ENCODE assay signal across 8 mouse cellular contexts in the genomic region with DNA sequence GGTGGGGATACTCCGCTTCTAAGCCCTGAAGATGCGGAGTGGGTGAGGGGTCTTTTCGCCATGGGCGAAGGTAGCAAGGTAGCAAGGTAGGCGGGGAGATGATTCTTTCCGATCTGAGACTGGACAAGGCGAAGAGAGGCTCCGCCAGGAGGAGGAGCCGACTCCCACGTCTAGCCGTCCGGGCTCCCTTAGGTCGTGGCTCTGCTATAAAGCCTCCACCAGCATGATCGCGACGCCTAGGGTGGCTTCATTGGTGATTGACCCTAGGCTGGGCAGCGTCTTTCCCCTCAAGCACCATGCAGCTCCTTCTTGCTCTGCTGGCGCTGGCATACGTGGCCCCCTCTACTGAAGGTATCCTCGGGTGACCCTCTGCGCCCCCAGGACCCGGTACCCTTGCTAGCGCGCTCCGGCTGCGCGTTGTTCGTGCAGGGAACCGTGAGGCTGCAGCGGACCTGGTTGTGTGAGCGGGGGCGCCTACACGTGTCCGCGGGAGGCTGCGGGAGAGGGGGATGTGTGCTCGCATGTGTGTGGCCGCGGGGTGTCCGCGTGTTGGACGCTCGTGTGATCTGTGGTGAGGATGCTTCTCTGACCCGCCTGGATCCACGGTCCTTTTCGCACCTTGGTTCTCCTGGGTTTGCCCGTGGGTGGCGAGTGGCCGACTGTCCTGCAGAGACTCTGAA. TPM values are rescaled to one million over a fixed set of nuclear protein-coding genes. Genes with fewer than 3 reads are reported as not detected.
DNase-seq lines count a peak whose midpoint lies in the region; ATAC-seq lines count a peak whose summit lies in the region.

Car4 (plus strand) TSS at position 196 of the 680 bp plus-strand sequence.

- H3K27me3 ChIP-seq in heart, embryonic 13.5 days (replicated peaks), result peaks cover 49% of the 10 kb centered on the region
- peaks cover 39% of the 10 kb centered on the region for H3K27me3 ChIP-seq in kidney, embryonic 15.5 days
- peaks cover 68% of the 10 kb centered on the region for H3K27me3 ChIP-seq in liver, embryonic 13.5 days
- H3K27me3 ChIP-seq in neural tube, embryonic 15.5 days (replicated peaks), result peaks cover 49% of the 10 kb centered on the region

- peak within 1 kb of the TSS; percentile 66 for H3K4me2 ChIP-seq in heart, embryonic 13.5 days
- peak within 1 kb of the TSS; percentile 59 for H3K4me2 ChIP-seq in kidney, embryonic 15.5 days
- H3K4me2 ChIP-seq in liver, embryonic 13.5 days, result peak within 1 kb of the TSS; percentile 44
- H3K4me2 ChIP-seq in neural tube, embryonic 15.5 days, result peak within 1 kb of the TSS; percentile 74

- peaks cover 29% of the 10 kb centered on the region for H3K4me1 ChIP-seq in heart, embryonic 13.5 days
- H3K4me1 ChIP-seq in kidney, embryonic 15.5 days, result peaks cover 44% of the 10 kb centered on the region
- H3K4me1 ChIP-seq in liver, embryonic 13.5 days (replicated peaks), result peaks cover 13% of the 10 kb centered on the region; the same call in 1 of the 2 replicates
- peaks cover 12% of the 10 kb centered on the region for H3K4me1 ChIP-seq in neural tube, embryonic 15.5 days

- H3K4me3 ChIP-seq in heart, embryonic 13.5 days, result peak within 1 kb of the TSS; percentile 41
- peak within 1 kb of the TSS; percentile 40 for H3K4me3 ChIP-seq in kidney, embryonic 15.5 days (replicated peaks)
- H3K4me3 ChIP-seq in liver, embryonic 13.5 days (replicated peaks), result peak within 1 kb of the TSS; percentile 29
- peak within 1 kb of the TSS; percentile 38 for H3K4me3 ChIP-seq in neural tube, embryonic 15.5 days (replicated peaks)

- H3K9me3 ChIP-seq in heart, embryonic 13.5 days, result no peaks in the 10 kb centered on the region
- H3K9me3 ChIP-seq in kidney, embryonic 15.5 days (replicated peaks), result no peaks in the 10 kb centered on the region
- H3K9me3 ChIP-seq in liver, embryonic 13.5 days (replicated peaks), result no peaks in the 10 kb centered on the region
- no peaks in the 10 kb centered on the region for H3K9me3 ChIP-seq in neural tube, embryonic 15.5 days (replicated peaks)

- H3K9ac ChIP-seq in heart, embryonic 13.5 days, result no peak within 1 kb of the TSS
- 0 out of 2 replicates have a peak within 1 kb of the TSS, but pooled peaks have one; percentile 21 for H3K9ac ChIP-seq in kidney, embryonic 15.5 days
- H3K9ac ChIP-seq in liver, embryonic 13.5 days, result no peak within 1 kb of the TSS
- H3K9ac ChIP-seq in neural tube, embryonic 15.5 days (replicated peaks), result peak within 1 kb of the TSS; percentile 28; the same call in 1 of the 2 replicates

- no peak within 1 kb of the TSS for H3K27ac ChIP-seq in heart, embryonic 13.5 days (replicated peaks)
- peak within 1 kb of the TSS; percentile 66 for H3K27ac ChIP-seq in kidney, embryonic 15.5 days
- H3K27ac ChIP-seq in liver, embryonic 13.5 days, result no peak within 1 kb of the TSS
- no peak within 1 kb of the TSS for H3K27ac ChIP-seq in neural tube, embryonic 15.5 days (replicated peaks)

- WGBS in heart, embryonic 13.5 days, result 1% methylated on average over 49 of the region's 49 CpGs
- WGBS in kidney, embryonic 15.5 days, result 1% methylated on average over 49 of the region's 49 CpGs
- 4% methylated on average over 49 of the region's 49 CpGs for WGBS in liver, embryonic 13.5 days (ENCODE audit: insufficient replicate concordance)
- WGBS in neural tube, embryonic 15.5 days, result 1% methylated on average over 49 of the region's 49 CpGs

- H3K36me3 ChIP-seq in heart, embryonic 13.5 days, result no peaks in the 10 kb centered on the region
- H3K36me3 ChIP-seq in kidney, embryonic 15.5 days, result no peaks in the 10 kb centered on the region
- H3K36me3 ChIP-seq in liver, embryonic 13.5 days, result no peaks in the 10 kb centered on the region
- no peaks in the 10 kb centered on the region for H3K36me3 ChIP-seq in neural tube, embryonic 15.5 days

- DNase-seq in frontal cortex, postnatal 25 days (ENCODE audit: low spot score in 2 of 2), result no peak
- DNase-seq in embryo, embryonic 10.5 days (ENCODE audit: low spot score), result peak; percentile 43
- DNase-seq in liver, embryonic 13.5 days, result no peak
- DNase-seq in urinary bladder, postnatal 10 days (ENCODE audit: low spot score), result no peak

- peak; percentile 48 for ATAC-seq in frontal cortex, adult (ENCODE audit: low TSS enrichment)
- ATAC-seq in heart, embryonic 13.5 days (ENCODE audit: extremely low read depth, insufficient number of reproducible peaks, low FRiP score, low TSS enrichment), result no peak
- ATAC-seq in kidney, embryonic 15.5 days (replicated peaks; ENCODE audit: low FRiP score), result peak; percentile 41; the same call in 1 of the 2 replicates
- ATAC-seq in liver, embryonic 13.5 days (ENCODE audit: low read depth), result no peak
- no peak for ATAC-seq in neural tube, embryonic 15.5 days (ENCODE audit: low FRiP score)

RNA-seq across cellular contexts. Expression of gene Car4, which starts in this region (rescaled TPM):
- polyA plus RNA-seq in heart, embryonic 13.5 days (2015; fragmentation: Nextera tagmentation; extraction: Ambion mirVana), result 2.5 and 3.0 TPM in 2 replicates
- 66.2 and 71.2 TPM in 2 replicates for polyA plus RNA-seq in kidney, embryonic 15.5 days (2015; fragmentation: Nextera tagmentation; extraction: Ambion mirVana)
- 0.97 and 1.3 TPM in 2 replicates for polyA plus RNA-seq in liver, embryonic 13.5 days (2015; fragmentation: Nextera tagmentation; extraction: Ambion mirVana)
- polyA plus RNA-seq in neural tube, embryonic 15.5 days (2015; fragmentation: Nextera tagmentation; extraction: Ambion mirVana), result 5.1 and 5.5 TPM in 2 replicates

Comparison
In these comparisons a context has a peak if more than half of its experiments do, and no peak if none do; other contexts are left out.
1. RNA of gene Car4 (polyA plus RNA-seq): 66.2 to 71.2 TPM in kidney, embryonic 15.5 days; 5.1 to 5.5 TPM in neural tube, embryonic 15.5 days, 2.5 to 3.0 TPM in heart, embryonic 13.5 days and 0.97 to 1.3 TPM in liver, embryonic 13.5 days; every median in the first group is over 10 times any median in the second.
2. ATAC-seq: peak in frontal cortex, adult (single experiment) and kidney, embryonic 15.5 days (single experiment); none in heart, embryonic 13.5 days (single experiment), liver, embryonic 13.5 days (single experiment) and neural tube, embryonic 15.5 days (single experiment).
3. H3K9ac ChIP-seq: peak in kidney, embryonic 15.5 days (single experiment) and neural tube, embryonic 15.5 days (single experiment); none in heart, embryonic 13.5 days (single experiment) and liver, embryonic 13.5 days (single experiment).
4. Peak in every context shown above with its lines, with median percentiles within 50 percentile points of each other: H3K4me2 ChIP-seq and H3K4me3 ChIP-seq.